Mouse (Mus musculus) left cerebral cortex, postnatal 4 days (tissue): ENCODE results near the gene Myo6. TPM values are rescaled to one million over a fixed set of nuclear protein-coding genes. Genes with fewer than 3 reads are reported as not detected.

Source experiments
- DNase-seq: peaks from one replicate; pipeline ENCODE4 v3.0.0-alpha.2; 2022
- intact Hi-C: fragments of 180-260 bp; cut with DNase I; formaldehyde crosslinking; loops from one replicate; pipeline ENCODE4 v1.15.1; 2025
- total RNA-seq, 2 experiments: library from RNA; stranded (reverse); gene quantifications; 2 replicates each; pipeline ENCODE4 v1.2.3; 2021

Gene Myo6
- total RNA-seq, 2 experiments from 2014 or later = 41.7 to 41.8 TPM

DNA sequence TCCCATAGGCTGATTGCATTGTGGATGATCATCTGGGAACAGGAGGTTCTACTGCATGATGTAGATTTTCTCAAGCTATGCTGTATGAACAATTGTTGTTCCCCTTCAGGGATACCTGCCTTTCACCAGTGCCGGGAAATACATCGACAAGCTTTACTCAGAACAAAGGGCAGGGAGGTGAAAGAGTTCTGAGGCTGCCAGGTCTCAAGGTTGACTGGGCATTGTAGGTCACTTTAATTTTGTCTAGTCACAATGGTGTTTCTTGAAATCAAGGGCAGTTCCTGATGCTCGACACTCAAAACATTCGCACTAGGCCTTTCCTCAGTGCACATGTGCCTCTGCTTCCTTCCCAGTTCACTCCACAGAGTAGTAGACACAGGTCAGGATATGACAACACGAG, 15.9 kb downstream of the Myo6 start:
- intact Hi-C loops = no loop called here
- no peak for DNase-seq

- no peak for DNase-seq
- intact Hi-C loops = no loop called here
These were observed 16.9 kb downstream of the Myo6 start for GRCm38 (mm10) chr9:80181692-80182091.

- intact Hi-C loops = no loop called here
- peak; percentile 37 for DNase-seq
These were observed 19.3 kb downstream of the Myo6 start for GRCm38 (mm10) chr9:80184138-80184537.

- intact Hi-C loops = no loop called here
- DNase-seq = no peak
These were observed 20.9 kb downstream of the Myo6 start for GRCm38 (mm10) chr9:80185737-80186136.

GRCm38 (mm10) chr9:80186693-80187092, 21.9 kb downstream of the Myo6 start:
- no peak for DNase-seq
- intact Hi-C loops = no loop called here

GRCm38 (mm10) chr9:80188324-80188893, 23.6 kb downstream of the Myo6 start:
- intact Hi-C loops = no loop called here
- DNase-seq = no peak

DNA sequence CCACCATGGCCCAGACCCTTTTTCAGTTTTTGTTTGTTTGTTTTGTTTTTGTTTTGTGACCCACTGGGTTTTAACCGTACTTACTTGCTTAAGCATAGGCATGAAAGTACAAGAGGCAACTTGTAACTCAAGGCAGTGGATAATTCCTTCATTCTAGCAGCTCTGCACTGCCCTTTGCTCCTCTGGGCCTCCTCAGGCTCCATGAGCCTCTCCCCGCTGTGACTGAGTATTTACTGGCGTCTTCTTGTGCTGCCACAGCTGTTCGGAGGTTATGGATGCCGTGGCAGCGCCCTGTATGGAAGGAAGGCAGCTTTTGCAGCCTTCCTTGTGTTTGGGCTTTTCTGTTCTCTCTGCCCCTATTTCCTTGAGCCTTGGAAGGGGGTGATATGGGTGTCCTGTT, 26.4 kb downstream of the Myo6 start:
- intact Hi-C loops = no loop called here
- no peak for DNase-seq

DNA sequence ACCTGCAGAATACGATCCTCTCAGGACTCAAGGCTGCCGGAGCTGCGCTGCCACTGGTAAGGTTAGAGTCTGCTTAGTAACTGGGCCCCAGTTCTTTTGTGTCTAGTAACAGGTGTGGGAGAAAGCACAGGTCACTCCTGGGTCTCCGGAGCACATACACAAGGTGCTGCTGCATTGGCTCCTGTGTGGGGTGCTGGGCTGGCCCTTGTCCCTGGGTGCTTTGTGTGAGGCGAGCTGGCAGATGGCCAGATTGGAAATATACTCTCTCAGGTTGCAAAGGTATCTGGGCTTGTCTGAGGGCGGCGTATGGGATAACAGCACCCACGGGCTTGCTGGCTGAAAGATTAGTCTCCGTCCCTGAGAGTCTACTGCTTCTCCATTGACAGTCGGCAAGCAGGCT, 27.5 kb downstream of the Myo6 start:
- DNase-seq = no peak
- intact Hi-C loops = no loop called here

- intact Hi-C loops = no loop called here
- no peak for DNase-seq
These were observed 29.6 kb downstream of the Myo6 start for GRCm38 (mm10) chr9:80194446-80194845.

GRCm38 (mm10) chr9:80196161-80196560, 31.3 kb downstream of the Myo6 start:
- no peak for DNase-seq
- intact Hi-C loops = no loop called here

GRCm38 (mm10) chr9:80197233-80197632, 32.4 kb downstream of the Myo6 start:
- no peak for DNase-seq
- intact Hi-C loops = no loop called here

DNA sequence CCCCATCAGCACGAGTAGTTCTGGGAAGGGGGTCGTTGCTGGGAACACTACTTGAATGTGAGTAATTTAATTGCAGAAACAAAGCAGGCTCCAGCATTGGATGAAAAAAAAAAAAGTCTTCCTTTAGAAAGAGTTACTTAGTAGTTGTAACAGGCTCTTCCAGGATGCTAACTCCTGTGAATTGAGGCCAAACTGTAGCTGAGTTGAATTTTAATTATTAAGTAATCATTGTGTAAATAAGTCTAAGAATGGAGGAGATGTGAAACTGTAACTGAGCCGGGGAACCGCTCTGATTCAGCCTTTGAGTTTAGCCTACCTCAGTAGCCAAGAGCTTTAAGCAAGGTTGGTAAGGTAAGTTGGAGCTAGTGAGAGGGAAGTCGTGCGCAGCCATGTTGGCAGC, 36.0 kb downstream of the Myo6 start:
- DNase-seq = no peak
- intact Hi-C loops = no loop called here

GRCm38 (mm10) chr9:80202374-80203060, 37.7 kb downstream of the Myo6 start:
- DNase-seq = peak; percentile 60
- intact Hi-C loops = no loop called here

GRCm38 (mm10) chr9:80208681-80209080, 43.9 kb downstream of the Myo6 start:
- intact Hi-C loops = no loop called here
- DNase-seq = no peak

GRCm38 (mm10) chr9:80209459-80209858, 44.6 kb downstream of the Myo6 start:
- no peak for DNase-seq
- intact Hi-C loops = no loop called here

- DNase-seq = no peak
- intact Hi-C loops = no loop called here
These were observed 45.3 kb downstream of the Myo6 start for GRCm38 (mm10) chr9:80210096-80210495.

GRCm38 (mm10) chr9:80213428-80213827, 48.6 kb downstream of the Myo6 start:
- DNase-seq = no peak
- intact Hi-C loops = no loop called here

GRCm38 (mm10) chr9:80215502-80215901, 50.7 kb downstream of the Myo6 start:
- no peak for DNase-seq
- intact Hi-C loops = no loop called here

DNA sequence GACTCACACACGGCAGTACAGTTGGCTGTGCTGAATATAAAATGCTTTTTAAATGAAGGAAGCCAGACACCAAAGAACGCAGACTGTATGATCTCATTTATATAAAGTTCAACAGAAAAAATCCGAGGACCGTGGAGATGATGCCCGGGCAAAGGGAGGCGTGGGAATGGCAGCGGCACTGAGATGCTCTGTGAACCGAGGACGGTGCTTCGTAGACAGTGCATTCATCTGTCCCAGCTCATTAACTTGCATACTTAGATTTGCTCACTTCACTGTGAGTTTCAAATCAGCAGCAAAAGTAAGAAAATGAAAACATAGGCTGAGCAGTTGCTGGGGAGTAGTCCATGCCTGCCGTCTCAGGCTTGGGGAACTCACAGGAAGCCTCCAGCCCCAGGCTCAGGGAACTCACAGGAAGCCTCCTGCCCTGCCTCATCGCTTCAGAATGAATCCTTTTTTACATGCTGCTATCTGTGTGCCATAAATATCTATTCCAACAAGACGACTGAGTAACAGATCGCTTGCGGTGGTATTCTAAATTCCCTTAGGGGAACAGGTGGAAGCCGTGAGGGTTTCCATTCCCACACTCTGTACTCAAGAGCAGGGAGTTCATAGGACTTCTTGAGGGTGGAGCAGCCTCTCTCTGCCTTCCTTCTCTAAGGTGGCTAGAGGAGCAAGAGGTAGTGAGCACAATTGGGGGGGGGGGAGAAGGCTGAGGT, 52.1 kb downstream of the Myo6 start:
- intact Hi-C loops = no loop called here
- DNase-seq = no peak

GRCm38 (mm10) chr9:80218718-80219117, 53.9 kb downstream of the Myo6 start:
- DNase-seq = no peak
- intact Hi-C loops = no loop called here

- no peak for DNase-seq
- intact Hi-C loops = no loop called here
These were observed 59.3 kb downstream of the Myo6 start for GRCm38 (mm10) chr9:80223989-80224635.
